Mouse (Mus musculus) midbrain, postnatal 0 days (tissue): ENCODE results near the gene Isg20l2. TPM values are rescaled to one million over a fixed set of nuclear protein-coding genes. Genes with fewer than 3 reads are reported as not detected.
"Not testable (repeated sequence)": the region's sequence is repeated elsewhere in the genome, so short reads cannot be mapped to it uniquely, and the experiment has no call there.

Experiments used
- ATAC-seq: fragments of 200-750 bp; cut with Nextera tagmentation; 2 replicates; pipeline ENCODE4 v1.8.0; 2017; ENCODE audit warnings: moderate number of reproducible peaks, mild to moderate bottlenecking, moderate TSS enrichment, moderate library complexity; ENCODE audit not compliant: low FRiP score
- DNase-seq: peaks from one replicate; pipeline ENCODE4 v3.0.0-alpha.2; 2015; ENCODE audit warnings: low spot score
- H3K27ac ChIP-seq: fragments of 300-500 bp; sonication (generic); 2 replicates; pipeline ENCODE4 v1.5.1; 2014; ENCODE audit warnings: low read depth, mild to moderate bottlenecking, low read length, mixed read lengths
- H3K27me3 ChIP-seq: fragments of 300-500 bp; sonication (generic); 2 replicates; pipeline ENCODE4 v1.6.1; 2014; ENCODE audit warnings: low read length, control low read depth, mixed read lengths; ENCODE audit not compliant: insufficient read depth
- H3K36me3 ChIP-seq: fragments of 300-500 bp; sonication (generic); 2 replicates; pipeline ENCODE4 v1.6.1; 2014; ENCODE audit warnings: low read length, control low read depth, mixed read lengths; ENCODE audit not compliant: insufficient read depth
- H3K4me1 ChIP-seq: fragments of 300-500 bp; sonication (generic); 2 replicates; pipeline ENCODE4 v1.6.1; 2014; ENCODE audit warnings: mild to moderate bottlenecking, control low read depth, antibody characterized with exemption, low read length, mixed read lengths; ENCODE audit not compliant: insufficient read depth
- H3K4me2 ChIP-seq: fragments of 300-500 bp; sonication (generic); 2 replicates; pipeline ENCODE4 v1.6.1; 2014; ENCODE audit warnings: low read depth, mild to moderate bottlenecking, low read length, mixed read lengths; ENCODE audit not compliant: poor library complexity, severe bottlenecking
- H3K4me3 ChIP-seq: fragments of 300-500 bp; sonication (generic); 2 replicates; pipeline ENCODE4 v1.5.1; 2014; ENCODE audit warnings: low read depth, mild to moderate bottlenecking, low read length, moderate library complexity
- H3K9ac ChIP-seq: fragments of 300-500 bp; sonication (generic); replicated peaks from 2 replicates; pipeline ENCODE4 v1.6.1; 2014; ENCODE audit warnings: mild to moderate bottlenecking, low read length, moderate library complexity, mixed read lengths; ENCODE audit not compliant: poor library complexity, severe bottlenecking
- H3K9me3 ChIP-seq: fragments of 300-500 bp; sonication (generic); 2 replicates; pipeline ENCODE4 v1.6.1; 2016; ENCODE audit warnings: low read length, control low read depth
- CTCF ChIP-seq: IDR thresholded peaks from 2 replicates; pipeline ENCODE4 v1.5.1; 2016; ENCODE audit warnings: antibody characterized with exemption, mild to moderate bottlenecking
- WGBS: fragments of 180-500 bp; shearing (Covaris S2); extraction: QIAGEN DNeasy Blood & Tissue Kit; methylation state at CpG from one replicate; pipeline ENCODE4 v1.1.7; 2014; 5-methylcytosine and 5-hydroxymethylcytosine counted together
- polyA plus RNA-seq: library from polyadenylated mRNA; unstranded; fragments of >200 nt; fragmentation: Nextera tagmentation; extraction: Ambion mirVana; gene quantifications from 2 replicates; pipeline ENCODE4 v1.2.1, GENCODE M21; 2015
- total RNA-seq: library from RNA; depleted of rRNA; stranded (reverse); fragments of >200 nt; gene quantifications from 2 replicates; pipeline ENCODE4 v1.2.3, GENCODE M21; 2014

The Isg20l2 gene
- total and polyA plus RNA-seq, 2 experiments from 2014 or later: 14.7 to 20.5 TPM

DNA sequence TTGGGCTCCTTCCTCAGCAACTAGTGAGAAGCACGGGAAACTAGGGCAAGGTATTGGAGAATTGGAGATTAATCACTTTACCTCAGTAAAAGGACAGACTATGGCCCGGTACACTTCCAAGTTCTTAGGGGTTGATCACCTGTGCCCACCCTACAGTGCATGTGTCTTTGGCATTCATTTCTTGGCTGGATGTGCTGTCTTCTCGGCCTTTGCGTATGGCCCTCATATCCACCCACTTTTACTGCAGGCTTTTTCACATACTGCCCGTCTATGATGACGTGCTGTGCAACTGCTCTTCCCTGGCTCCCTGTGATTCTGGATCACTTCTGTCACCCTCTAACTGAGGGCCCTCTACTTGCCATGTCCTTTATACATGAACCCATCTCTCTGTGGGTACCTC is 43.7 kb upstream of the Isg20l2 start:
- Histone ChIP-seq H3K27me3 (no peaks in the 10 kb centered on the region), H3K4me2 (0 out of 2 replicates have a peak overlapping the region, but pooled peaks have one; percentile 48), H3K4me1 (peaks cover 13% of the 10 kb centered on the region), H3K9ac (no peak overlapping the region), H3K9me3 (no peaks in the 10 kb centered on the region), H3K4me3 (no peak overlapping the region), H3K36me3 (no peaks in the 10 kb centered on the region), H3K27ac (no peak overlapping the region)
- WGBS: 89% methylated on average over 6 of the region's 6 CpGs
- ATAC-seq: no peak
- no peak for DNase-seq
- no peak for TF ChIP-seq CTCF

GRCm38 (mm10) chr3:87887400-87887799 is 42.7 kb upstream of the Isg20l2 start:
- H3K4me3 ChIP-seq, H3K27me3 ChIP-seq, ATAC-seq, H3K27ac ChIP-seq, H3K9me3 ChIP-seq, H3K36me3 ChIP-seq, H3K4me2 ChIP-seq, DNase-seq, H3K9ac ChIP-seq: not testable (repeated sequence)
- WGBS: 81% methylated on average over 4 of the region's 4 CpGs
- TF ChIP-seq CTCF: peak; percentile 12; the same call in 1 of the 2 replicates
- H3K4me1 ChIP-seq: peaks cover 13% of the 10 kb centered on the region

DNA sequence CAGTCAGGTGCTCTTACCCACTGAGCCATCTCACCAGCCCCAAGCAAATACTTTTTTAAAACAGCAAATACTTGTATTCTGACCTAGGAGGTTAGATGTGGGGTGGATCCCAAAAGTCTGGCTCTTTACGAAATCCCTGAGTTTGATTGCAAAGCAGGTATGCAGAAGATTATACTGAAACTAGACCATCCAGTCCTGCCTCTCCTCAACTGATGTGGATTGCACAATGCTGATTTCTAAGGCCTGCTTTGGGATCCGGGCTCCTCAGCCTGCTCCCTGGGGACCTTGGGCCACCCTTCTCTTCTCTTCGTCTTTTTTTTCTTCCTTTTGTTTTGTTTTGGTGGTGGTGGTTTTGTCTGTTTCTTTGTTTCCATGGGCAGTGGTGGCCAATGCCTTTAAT is 38.6 kb upstream of the Isg20l2 start:
- Histone ChIP-seq H3K27me3 (no peaks in the 10 kb centered on the region), H3K9ac (no peak overlapping the region), H3K36me3 (no peaks in the 10 kb centered on the region), H3K4me3 (no peak overlapping the region), H3K9me3 (no peaks in the 10 kb centered on the region), H3K4me1 (no peaks in the 10 kb centered on the region), H3K4me2 (no peak overlapping the region), H3K27ac (no peak overlapping the region)
- DNase-seq (no peak), ATAC-seq (no peak)
- TF ChIP-seq CTCF: no peak
- 46% methylated on average over 3 of the region's 3 CpGs for WGBS

DNA sequence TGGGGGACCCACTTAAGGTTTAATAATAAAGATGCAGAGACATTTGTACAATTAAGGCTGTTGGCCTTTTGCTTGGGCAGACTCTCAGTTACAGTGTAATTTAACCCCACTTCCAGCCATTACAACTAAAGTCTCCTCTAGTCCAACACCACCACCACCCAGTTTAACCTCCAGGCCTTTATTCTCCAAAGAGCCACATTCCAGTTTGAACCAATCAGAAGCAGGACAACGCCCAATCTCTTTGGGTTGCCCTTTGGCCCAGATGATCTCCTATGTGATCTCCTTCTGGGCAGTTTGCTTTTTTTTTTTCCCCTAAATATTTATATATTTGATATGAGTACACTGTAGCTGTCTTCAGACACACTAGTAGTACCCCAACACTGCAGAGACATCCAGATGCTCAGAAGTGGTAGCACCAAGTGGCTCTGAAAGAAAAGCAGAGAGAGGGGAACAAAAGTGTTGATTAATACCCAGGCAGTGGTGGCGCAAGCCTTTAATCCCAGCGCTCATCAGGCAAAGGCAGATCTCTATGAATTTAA is 36.7 kb upstream of the Isg20l2 start:
- TF ChIP-seq CTCF: no peak
- no peak overlapping the region for H3K9ac ChIP-seq
- H3K27ac ChIP-seq: no peak overlapping the region
- 76% methylated on average over 3 of the region's 3 CpGs for WGBS
- DNase-seq (no peak), ATAC-seq (no peak)
- no peaks in the 10 kb centered on the region for H3K4me1 ChIP-seq
- H3K27me3 ChIP-seq: no peaks in the 10 kb centered on the region
- H3K4me3 ChIP-seq: no peak overlapping the region
- H3K36me3 ChIP-seq: no peaks in the 10 kb centered on the region
- no peak overlapping the region for H3K4me2 ChIP-seq
- no peaks in the 10 kb centered on the region for H3K9me3 ChIP-seq

- no peaks in the 10 kb centered on the region for H3K4me1 ChIP-seq
- no peak for TF ChIP-seq CTCF
- no peaks in the 10 kb centered on the region for H3K27me3 ChIP-seq
- H3K4me2 ChIP-seq: no peak overlapping the region
- ATAC-seq: no peak
- H3K4me3 ChIP-seq: no peak overlapping the region
- no peak for DNase-seq
- H3K27ac ChIP-seq: no peak overlapping the region
- WGBS: 67% methylated on average over 3 of the region's 3 CpGs
- no peaks in the 10 kb centered on the region for H3K36me3 ChIP-seq
- H3K9me3 ChIP-seq: no peaks in the 10 kb centered on the region
- no peak overlapping the region for H3K9ac ChIP-seq
These were observed 30.8 kb upstream of the Isg20l2 start for GRCm38 (mm10) chr3:87899266-87899665.

- Histone ChIP-seq H3K4me1 (no peaks in the 10 kb centered on the region), H3K9ac (no peak overlapping the region), H3K27ac (no peak overlapping the region), H3K36me3 (no peaks in the 10 kb centered on the region), H3K27me3 (no peaks in the 10 kb centered on the region), H3K4me2 (no peak overlapping the region), H3K4me3 (no peak overlapping the region), H3K9me3 (no peaks in the 10 kb centered on the region)
- TF ChIP-seq CTCF: no peak
- DNase-seq (no peak), ATAC-seq (no peak)
- WGBS: 75% methylated on average over 3 of the region's 3 CpGs
These were observed 30.3 kb upstream of the Isg20l2 start for GRCm38 (mm10) chr3:87899776-87900175.
